Mouse (Mus musculus) ES-CJ7 (cell line): ENCODE measurements around the gene Tmx4.
A peak's percentile ranks its signal among the peaks of the same experiment; 100 is the strongest.
"Not testable (repeated sequence)": the region's sequence is repeated elsewhere in the genome, so short reads cannot be mapped to it uniquely, and the experiment has no call there.

Experiments used
- DNase-seq: peaks from one replicate; pipeline ENCODE4 v3.0.0; 2011; ENCODE audit warnings: low read depth, low spot score

Tmx4 gene

GRCm38 (mm10) chr2:134643514-134644300 lies at the start of gene Tmx4:
TSS of gene Tmx4 (minus strand) at chr2:134644145.
- peak; percentile 96 for DNase-seq

DNA sequence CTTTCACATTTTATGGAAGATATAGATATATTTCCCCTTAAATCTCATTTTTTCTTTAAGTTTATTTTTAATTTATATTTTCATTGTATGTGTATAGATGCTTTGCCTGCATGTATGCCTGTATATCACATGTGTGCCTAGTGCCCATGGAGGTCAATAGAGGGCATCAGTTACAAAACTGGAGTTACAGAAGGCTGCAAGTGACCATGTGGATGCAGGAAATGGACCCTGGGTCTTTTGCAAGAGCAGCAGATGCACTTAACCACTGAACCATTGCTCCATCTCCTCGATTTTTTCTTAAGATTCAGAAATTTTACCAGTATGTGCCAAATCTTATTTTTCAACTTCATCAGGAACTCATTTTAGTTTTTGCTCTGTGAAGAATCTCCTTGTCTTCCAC lies 48.2 kb upstream of the Tmx4 start:
- no peak for DNase-seq

DNA sequence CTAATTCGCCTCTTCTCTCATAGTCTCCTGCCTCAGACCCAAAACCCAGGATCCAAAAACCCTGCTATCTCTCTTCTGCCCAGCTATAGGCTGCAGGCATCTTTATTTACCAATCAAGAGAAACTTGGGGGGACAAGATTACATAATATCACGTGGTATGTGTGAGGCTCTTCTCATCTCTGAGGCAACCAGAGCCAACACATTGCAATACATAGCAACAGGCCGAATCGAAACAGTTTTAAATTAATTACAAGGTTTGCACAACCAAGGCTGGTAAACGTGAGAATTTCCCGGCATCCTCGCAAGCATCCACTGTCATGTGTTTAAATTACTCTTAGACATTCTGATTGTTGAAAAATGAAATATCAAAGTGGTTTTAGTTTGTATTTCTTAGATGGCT lies 47.1 kb upstream of the Tmx4 start:
- DNase-seq = no peak

DNA sequence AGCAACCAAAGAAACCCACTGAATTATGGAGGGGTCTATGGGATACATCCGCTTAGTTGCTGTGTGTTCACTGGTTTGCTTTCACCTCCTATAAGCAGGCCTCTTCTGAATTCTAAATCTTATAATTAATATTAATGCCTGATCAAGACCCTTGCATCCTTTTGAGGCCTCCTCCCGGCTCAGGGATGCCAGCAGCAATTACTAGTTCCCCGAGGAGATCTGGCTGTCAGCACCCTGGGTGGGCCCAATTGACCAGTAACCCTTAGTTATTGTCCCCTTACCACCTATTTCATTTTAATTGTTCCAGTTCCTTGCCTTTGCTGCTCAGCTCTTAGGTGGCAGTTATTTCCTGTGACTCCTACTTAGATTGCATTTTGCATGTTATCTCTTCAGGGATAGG lies 38.4 kb upstream of the Tmx4 start:
- DNase-seq = no peak

- DNase-seq = peak; percentile 26
Measured at GRCm38 (mm10) chr2:134681271-134681961, 37.5 kb upstream of the Tmx4 start.

GRCm38 (mm10) chr2:134679567-134679966 lies 35.6 kb upstream of the Tmx4 start:
- no peak for DNase-seq

DNA sequence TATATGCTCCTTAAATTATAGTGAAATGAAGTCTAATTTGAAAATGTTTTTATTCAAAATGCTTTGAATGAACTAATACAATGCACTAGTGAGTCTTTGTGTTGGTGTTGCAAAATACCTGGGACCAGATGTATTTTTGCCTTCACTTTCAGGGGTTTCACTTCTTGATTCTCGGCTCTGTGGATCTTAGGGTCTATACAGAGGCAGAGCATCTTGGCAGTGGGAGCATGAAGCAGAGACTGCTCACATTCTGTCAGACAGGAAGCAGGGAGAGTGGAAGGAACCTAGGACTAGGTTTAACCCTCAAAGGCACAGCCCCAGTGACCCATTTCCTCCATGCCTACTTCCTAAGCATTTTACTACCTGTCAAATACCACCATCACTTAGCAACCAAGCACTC lies 31.5 kb upstream of the Tmx4 start:
- no peak for DNase-seq

- peak; percentile 72 for DNase-seq
Measured at GRCm38 (mm10) chr2:134673604-134674003, 29.7 kb upstream of the Tmx4 start.

- DNase-seq = no peak
Measured at GRCm38 (mm10) chr2:134656477-134656876, 12.5 kb upstream of the Tmx4 start.

DNA sequence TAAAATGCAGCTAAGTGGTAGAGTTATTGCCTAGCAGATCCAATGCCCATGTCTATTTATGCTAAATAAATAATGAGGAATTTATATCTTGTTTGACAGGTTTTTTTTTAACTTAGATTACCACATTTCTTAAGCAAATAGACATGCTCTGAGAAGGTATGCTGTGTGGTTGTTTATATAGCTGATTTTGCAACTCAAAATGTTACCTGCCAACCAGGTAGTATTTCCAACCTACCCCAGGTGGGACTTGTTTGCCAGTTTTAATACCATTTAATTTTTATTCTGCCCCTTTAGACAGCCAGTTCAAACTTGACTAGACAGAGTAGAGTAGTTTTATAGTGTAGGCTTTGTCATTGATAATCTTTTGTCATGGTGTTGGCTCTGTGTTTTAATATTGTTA lies 10.7 kb upstream of the Tmx4 start:
- DNase-seq = no peak

GRCm38 (mm10) chr2:134652759-134653158 lies 8.8 kb upstream of the Tmx4 start:
- DNase-seq = no peak

DNA sequence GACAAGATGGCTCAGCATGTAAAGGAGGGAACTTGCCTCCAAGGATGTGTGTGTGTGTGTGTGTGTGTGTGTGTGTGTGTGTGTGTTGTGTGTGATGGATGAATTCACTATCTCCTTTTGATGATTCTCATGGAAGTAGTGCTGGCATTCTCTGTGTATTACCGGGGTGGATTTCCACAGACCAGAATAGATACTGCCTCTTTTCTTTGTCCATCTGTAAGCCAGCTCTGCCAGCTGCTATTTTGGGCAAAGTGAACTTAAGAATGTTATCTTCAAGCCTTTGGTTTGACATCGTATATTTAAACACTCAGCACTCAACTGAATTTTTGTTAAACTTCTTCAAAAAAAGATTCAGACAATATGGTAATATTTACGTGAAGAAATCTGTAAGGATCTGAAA lies 5.1 kb upstream of the Tmx4 start:
- no peak for DNase-seq

GRCm38 (mm10) chr2:134645752-134646151 lies 1.8 kb upstream of the Tmx4 start:
- DNase-seq = no peak

DNA sequence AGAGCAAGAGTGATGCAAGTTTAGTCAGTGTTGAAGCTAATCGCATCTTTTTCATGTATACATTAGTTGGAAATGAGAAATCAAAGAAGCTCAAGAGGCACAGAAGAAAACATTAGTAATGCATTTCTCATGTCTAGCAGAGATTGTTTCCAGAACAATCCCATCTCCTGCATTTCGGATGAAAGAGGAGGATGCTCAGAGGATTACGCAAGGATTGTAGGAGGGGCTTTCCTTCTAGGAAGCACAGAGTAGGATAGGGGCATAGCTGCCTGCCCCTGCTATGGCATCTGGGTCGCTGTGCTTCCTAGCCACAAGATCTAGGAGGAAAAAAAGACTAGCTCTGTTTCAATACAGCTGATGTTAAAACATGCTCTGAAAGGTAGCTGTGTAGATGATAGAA lies 1.2 kb upstream of the Tmx4 start:
- DNase-seq = no peak

GRCm38 (mm10) chr2:134644301-134644912 lies 462 bp upstream of the Tmx4 start:
- no peak for DNase-seq

GRCm38 (mm10) chr2:134642377-134642776 lies 1.6 kb downstream of the Tmx4 start:
- DNase-seq = no peak

DNA sequence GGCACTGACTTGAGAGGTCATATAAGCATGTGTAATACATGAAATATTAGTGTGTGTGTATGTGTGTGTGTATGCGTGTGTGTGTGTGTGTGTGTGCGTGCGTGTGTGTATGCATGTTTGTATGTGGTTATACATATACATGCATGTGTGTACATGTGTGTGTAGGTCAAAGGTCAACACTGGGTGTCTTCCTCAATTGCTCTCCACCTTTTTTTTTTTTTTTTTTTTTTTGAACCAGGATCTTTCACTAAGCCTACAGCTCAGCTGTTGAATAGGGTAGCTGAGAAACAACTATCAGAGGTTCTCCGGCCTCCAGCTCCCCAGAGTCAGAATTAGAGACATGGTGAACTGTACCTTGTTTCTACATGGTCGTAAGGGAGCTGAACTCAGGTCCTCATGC lies 2.6 kb downstream of the Tmx4 start:
- no peak for DNase-seq

- DNase-seq = no peak
Measured at GRCm38 (mm10) chr2:134640398-134640797, 3.5 kb downstream of the Tmx4 start.

DNA sequence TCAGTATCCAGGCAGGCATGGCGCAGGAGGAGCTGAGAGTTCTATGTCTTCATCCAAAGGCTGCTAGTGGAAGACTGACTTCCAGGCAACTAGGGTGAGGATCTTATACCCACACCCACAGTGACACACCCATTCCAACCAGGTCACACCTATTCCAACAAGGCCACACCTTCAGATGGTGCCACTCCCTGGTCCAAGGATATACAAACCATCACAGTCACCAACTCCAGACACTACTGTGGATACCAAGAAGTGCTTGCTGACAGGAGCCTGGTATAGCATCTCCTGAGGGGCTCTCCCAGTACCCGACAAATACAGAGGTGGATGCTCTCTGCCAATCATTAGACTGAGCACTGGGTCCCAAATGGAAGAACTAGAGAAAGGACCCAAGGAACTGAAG lies 15.4 kb downstream of the Tmx4 start:
- not testable (repeated sequence) for DNase-seq

DNA sequence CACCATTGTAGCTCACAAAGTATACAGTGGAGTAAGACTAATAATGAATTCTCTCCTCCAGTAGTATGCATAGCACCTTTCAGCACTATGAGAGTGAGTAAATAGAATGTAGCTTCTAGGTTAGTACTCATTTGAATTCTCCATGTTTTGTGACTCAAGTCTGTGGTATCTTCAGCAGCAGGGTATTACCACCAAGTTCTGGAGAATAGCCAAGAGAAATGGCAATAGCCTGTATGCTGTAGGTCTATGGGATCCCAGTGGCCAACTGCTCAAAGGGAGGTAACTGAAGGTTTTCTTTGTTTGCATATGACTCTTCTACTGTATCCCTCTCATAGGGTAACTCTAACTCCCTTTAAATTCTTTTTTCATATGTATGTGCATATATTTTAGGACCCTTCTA lies 39.0 kb downstream of the Tmx4 start:
- DNase-seq = no peak

DNA sequence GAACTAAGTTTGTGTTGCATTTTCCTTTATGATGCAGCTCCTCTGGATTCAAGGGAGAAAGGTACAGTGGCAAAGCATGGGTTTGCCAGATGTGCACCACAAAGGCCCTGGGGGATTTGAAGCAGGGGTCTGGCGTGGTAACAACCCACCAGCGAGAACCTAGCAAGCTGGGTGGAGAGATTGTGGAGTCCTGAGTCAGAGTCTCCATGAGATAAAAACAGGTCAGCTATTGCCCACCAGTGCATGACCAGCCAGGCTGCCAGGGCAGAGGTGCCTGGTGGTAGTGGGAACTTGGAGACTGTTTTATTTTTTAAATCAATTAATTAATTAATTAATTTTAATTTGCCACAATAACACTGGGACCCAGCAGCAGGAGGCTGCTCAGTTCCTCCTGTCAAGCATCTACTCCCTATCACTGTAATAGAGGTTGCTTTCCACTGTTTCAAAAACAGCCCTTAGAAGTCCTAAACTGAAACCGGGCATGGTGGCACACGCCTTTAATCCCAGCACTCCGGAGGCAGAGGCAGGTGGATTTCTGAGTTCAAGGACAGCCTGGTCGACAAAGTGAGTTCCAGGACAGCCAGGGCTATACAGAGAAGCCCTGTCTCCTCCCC lies 52.8 kb downstream of the Tmx4 start:
- no peak for DNase-seq

- no peak for DNase-seq
Measured at GRCm38 (mm10) chr2:134585243-134585642, 58.7 kb downstream of the Tmx4 start.
